Mouse (Mus musculus) CD4-positive helper T cell, adult 2 months (primary cell): ENCODE results near the gene Trim38.

ENCODE experiments used
- DNase-seq: peaks from one replicate; pipeline ENCODE4 v3.0.0-alpha.2; 2012; ENCODE audit warnings: low read depth, missing footprints, low spot score

Gene Trim38

DNA sequence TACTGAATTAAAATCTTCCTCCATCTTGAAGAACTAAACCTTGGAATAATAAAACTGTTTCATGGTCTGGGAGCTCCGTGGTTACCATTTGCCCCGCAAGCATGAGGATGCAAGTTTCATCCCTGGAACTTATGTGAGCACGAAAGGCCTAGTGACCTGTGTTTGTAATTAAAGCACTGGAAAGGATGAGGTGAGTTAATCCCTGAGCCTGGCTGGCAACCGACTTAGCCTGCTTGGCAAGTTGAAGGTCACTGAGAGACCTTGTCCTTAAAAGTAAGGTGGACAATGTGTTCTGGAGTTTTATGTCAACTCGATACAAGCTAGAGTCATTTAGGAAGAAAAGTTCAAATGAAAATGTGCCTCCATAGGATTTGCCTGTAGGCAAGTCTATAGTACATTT is 65.1 kb downstream of the Trim38 start:
- DNase-seq: no peak

DNA sequence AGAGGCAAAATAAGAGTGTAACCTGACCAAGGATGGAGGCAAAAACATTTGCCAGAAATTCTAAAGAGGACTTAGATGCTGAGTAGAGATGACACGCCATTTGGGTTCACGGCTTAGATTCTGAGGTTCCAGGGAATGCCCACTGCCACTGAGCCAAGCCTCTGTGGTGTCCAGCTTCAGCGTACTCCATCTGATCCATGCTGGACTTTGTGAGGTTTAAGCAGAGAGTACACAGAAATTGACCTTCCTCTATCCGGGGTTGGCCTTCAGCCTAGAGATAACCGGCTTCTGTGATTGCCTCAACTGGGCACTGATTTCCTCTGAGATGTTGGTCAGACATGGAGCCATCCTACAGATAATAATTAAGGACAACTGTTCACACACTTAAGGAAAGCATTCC is 66.9 kb downstream of the Trim38 start:
- DNase-seq: no peak

DNA sequence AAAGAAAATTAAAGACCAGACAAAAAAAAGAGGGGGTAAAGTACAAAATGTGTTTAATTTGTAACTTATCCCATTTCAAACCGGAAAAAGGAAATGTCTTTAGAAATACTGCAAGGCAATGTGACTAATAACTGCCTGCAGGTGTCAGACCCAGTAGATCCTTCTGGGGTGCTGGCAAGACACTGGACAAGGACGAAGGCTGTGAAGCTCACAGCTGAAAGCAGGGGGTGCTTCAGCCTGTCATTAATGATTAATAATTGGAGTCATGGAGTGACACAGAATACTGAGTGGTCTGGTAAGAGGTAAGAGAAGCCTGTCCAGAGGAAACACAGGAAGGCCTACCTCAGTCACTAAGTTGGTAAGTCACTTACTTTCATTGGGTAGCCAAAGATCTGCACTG is 69.6 kb downstream of the Trim38 start, which contains the start of gene Slc17a3:
TSS of gene Slc17a3 (plus strand) at position 127 of the 400 bp plus-strand sequence.
- no peak for DNase-seq
